Mouse (Mus musculus) Muller cell, postnatal 12 days (primary cell): ENCODE data around the gene Slc23a4.

Source experiments
- DNase-seq: peaks from one replicate; pipeline ENCODE4 v3.0.0-alpha.2; 2015; ENCODE audit errors: inconsistent ontology term

Slc23a4 gene

GRCm38 (mm10) chr6:34955862-34956241, 32.4 kb downstream of the Slc23a4 start:
- DNase-seq = no peak

- no peak for DNase-seq
Observed at GRCm38 (mm10) chr6:34954926-34955861, 33.0 kb downstream of the Slc23a4 start.

- no peak for DNase-seq
Observed at GRCm38 (mm10) chr6:34951956-34952667, 36.1 kb downstream of the Slc23a4 start.

GRCm38 (mm10) chr6:34951518-34951917, 36.7 kb downstream of the Slc23a4 start:
- no peak for DNase-seq

GRCm38 (mm10) chr6:34948461-34948860, 39.7 kb downstream of the Slc23a4 start:
- DNase-seq = no peak

GRCm38 (mm10) chr6:34946486-34947079, 41.6 kb downstream of the Slc23a4 start:
- no peak for DNase-seq

- no peak for DNase-seq
Observed at GRCm38 (mm10) chr6:34943499-34943898, 44.7 kb downstream of the Slc23a4 start.

- no peak for DNase-seq
Observed at GRCm38 (mm10) chr6:34942446-34942845, 45.8 kb downstream of the Slc23a4 start.

- DNase-seq = no peak
Observed at GRCm38 (mm10) chr6:34941496-34941895, 46.7 kb downstream of the Slc23a4 start.

- DNase-seq = no peak
Observed at GRCm38 (mm10) chr6:34939451-34939850, 48.8 kb downstream of the Slc23a4 start.

- DNase-seq = no peak
Observed at GRCm38 (mm10) chr6:34938929-34939325, 49.3 kb downstream of the Slc23a4 start.

- no peak for DNase-seq
Observed at GRCm38 (mm10) chr6:34938280-34938928, 49.8 kb downstream of the Slc23a4 start.

- no peak for DNase-seq
Observed at GRCm38 (mm10) chr6:34936743-34937142, 51.5 kb downstream of the Slc23a4 start.

GRCm38 (mm10) chr6:34932633-34933032, 55.6 kb downstream of the Slc23a4 start:
- no peak for DNase-seq

GRCm38 (mm10) chr6:34927594-34927993, 60.6 kb downstream of the Slc23a4 start:
- DNase-seq = no peak

- DNase-seq = peak; percentile 46
Observed at GRCm38 (mm10) chr6:34927156-34927555, 61.0 kb downstream of the Slc23a4 start.

- peak; percentile 26 for DNase-seq
Observed at GRCm38 (mm10) chr6:34921941-34922340, 66.3 kb downstream of the Slc23a4 start.

- no peak for DNase-seq
Observed at GRCm38 (mm10) chr6:34920631-34921030, 67.6 kb downstream of the Slc23a4 start.

GRCm38 (mm10) chr6:34919956-34920355, 68.2 kb downstream of the Slc23a4 start, which contains the start of gene Stra8:
Gene Stra8 (plus strand): TSS chr6:34920163.
- no peak for DNase-seq

- DNase-seq = no peak
Observed at GRCm38 (mm10) chr6:34919146-34919545, 69.1 kb downstream of the Slc23a4 start.

GRCm38 (mm10) chr6:34914462-34914861, 73.7 kb downstream of the Slc23a4 start:
- no peak for DNase-seq
